Mouse (Mus musculus) embryonic facial prominence, embryonic 14.5 days (tissue): ENCODE results near the gene Erbb3. TPM values are rescaled to one million over a fixed set of nuclear protein-coding genes. Genes with fewer than 3 reads are reported as not detected.

Source experiments
- ATAC-seq: fragments of 200-750 bp; cut with Nextera tagmentation; 2 replicates; pipeline ENCODE4 v1.8.0; 2017; ENCODE audit warnings: low read depth, moderate number of reproducible peaks, moderate TSS enrichment
- DNase-seq: peaks from one replicate; pipeline ENCODE4 v3.0.0-alpha.2; 2015; ENCODE audit warnings: low spot score
- H3K27ac ChIP-seq: fragments of 300-500 bp; sonication (generic); replicated peaks from 2 replicates; pipeline ENCODE4 v1.5.1; 2014; ENCODE audit warnings: low read depth, mild to moderate bottlenecking, low read length, moderate library complexity
- H3K27me3 ChIP-seq: fragments of 300-500 bp; sonication (generic); replicated peaks from 2 replicates; pipeline ENCODE4 v1.6.1; 2014; ENCODE audit warnings: low read length; ENCODE audit not compliant: control insufficient read depth, insufficient read depth
- H3K36me3 ChIP-seq: fragments of 300-500 bp; sonication (generic); 2 replicates; pipeline ENCODE4 v1.6.1; 2014; ENCODE audit warnings: low read length, mixed read lengths; ENCODE audit not compliant: control insufficient read depth, insufficient read depth
- H3K4me1 ChIP-seq: fragments of 300-500 bp; sonication (generic); 2 replicates; pipeline ENCODE4 v1.6.1; 2014; ENCODE audit warnings: antibody characterized with exemption, low read length; ENCODE audit not compliant: control insufficient read depth, insufficient read depth
- H3K4me2 ChIP-seq: fragments of 300-500 bp; sonication (generic); 2 replicates; pipeline ENCODE4 v1.6.1; 2014; ENCODE audit warnings: low read depth, mild to moderate bottlenecking, low read length, moderate library complexity, mixed read lengths
- H3K4me3 ChIP-seq: fragments of 300-500 bp; sonication (generic); 2 replicates; pipeline ENCODE4 v1.5.1; 2014; ENCODE audit warnings: low read depth, mild to moderate bottlenecking, low read length
- H3K9ac ChIP-seq: fragments of 300-500 bp; sonication (generic); 2 replicates; pipeline ENCODE4 v1.6.1; 2014; ENCODE audit warnings: low read depth, mild to moderate bottlenecking, low read length, moderate library complexity, mixed read lengths
- H3K9me3 ChIP-seq: fragments of 300-500 bp; sonication (generic); 2 replicates; pipeline ENCODE4 v1.6.1; 2016; ENCODE audit warnings: low read length; ENCODE audit not compliant: control insufficient read depth
- WGBS: fragments of 180-500 bp; shearing (Covaris S2); extraction: QIAGEN DNeasy Blood & Tissue Kit; methylation state at CpG from one replicate; pipeline ENCODE4 v1.1.7; 2014; 5-methylcytosine and 5-hydroxymethylcytosine counted together
- polyA plus RNA-seq: library from polyadenylated mRNA; unstranded; fragments of >200 nt; fragmentation: Nextera tagmentation; extraction: Ambion mirVana; gene quantifications from 2 replicates; pipeline ENCODE4 v1.2.1, GENCODE M21; 2014

Erbb3 gene
- polyA plus RNA-seq, 1 experiment from 2014 or later = 22.7 TPM

DNA sequence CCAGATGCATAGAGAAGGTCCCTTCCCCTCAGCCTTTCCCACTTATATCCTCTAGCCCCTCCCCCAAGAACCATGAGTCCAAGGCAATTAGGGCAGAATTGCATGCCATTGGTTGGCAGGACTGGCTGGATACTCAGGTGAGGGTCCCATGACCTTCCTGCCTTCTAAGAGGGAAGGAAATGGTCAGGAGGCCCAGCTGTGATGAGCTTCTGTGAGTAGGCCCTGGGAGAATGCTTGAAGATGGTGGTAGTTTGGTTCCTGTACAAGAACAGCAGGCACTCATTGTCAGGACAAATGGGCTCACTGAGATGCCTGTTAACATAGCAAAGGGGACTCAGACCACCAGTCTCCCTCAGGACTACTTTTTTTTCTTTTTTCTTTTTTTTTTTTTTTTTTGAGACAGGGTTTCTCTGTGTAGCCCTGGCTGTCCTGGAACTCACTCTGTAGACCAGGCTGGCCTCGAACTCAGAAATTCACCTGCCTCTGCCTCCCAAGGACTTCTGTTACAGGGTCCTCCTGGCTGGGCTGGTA, 51.0 kb downstream of the Erbb3 start:
- H3K4me1 ChIP-seq = peaks cover 4% of the 10 kb centered on the region; the same call in 1 of the 2 replicates
- H3K27ac ChIP-seq = no peak overlapping the region
- H3K9me3 ChIP-seq = no peaks in the 10 kb centered on the region
- no peak for ATAC-seq
- no peak overlapping the region for H3K4me2 ChIP-seq
- 100% methylated on average over 1 of the region's 1 CpGs for WGBS
- no peak overlapping the region for H3K4me3 ChIP-seq
- no peak for DNase-seq
- H3K9ac ChIP-seq = no peak overlapping the region
- H3K36me3 ChIP-seq = peaks cover 19% of the 10 kb centered on the region
- no peaks in the 10 kb centered on the region for H3K27me3 ChIP-seq

DNA sequence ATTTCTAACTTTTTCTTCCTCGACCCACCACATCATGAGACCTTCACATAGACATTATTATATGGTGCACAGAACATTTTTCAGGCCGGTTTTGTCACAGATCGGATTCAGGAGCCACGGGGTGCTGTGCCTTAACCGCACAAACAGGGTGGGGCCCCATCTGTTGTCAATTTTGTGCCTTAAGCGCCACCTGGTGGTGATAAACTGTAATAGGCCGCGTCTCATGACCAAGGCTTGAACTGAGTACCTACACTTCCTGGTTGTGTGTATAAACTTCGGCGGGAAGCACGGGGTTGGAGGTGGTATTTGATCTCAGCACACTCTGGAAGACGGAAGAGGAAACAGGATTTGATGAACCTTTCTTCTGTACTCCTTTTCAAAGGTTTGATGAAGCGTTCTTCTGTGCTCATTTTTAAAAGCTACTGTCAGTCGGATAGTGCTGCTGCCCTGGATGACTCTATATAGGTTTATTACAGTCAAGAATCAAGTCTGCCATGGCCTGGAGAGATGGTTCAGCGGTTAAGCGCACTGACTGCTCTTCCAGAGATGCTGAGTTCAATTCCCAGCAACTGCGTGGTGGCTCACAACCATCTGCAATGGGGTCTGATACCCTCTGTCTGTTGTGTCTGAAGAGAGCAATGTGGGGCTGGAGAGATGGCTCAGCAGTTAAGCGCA, 53.0 kb downstream of the Erbb3 start:
- 0 out of 2 replicates have a peak, but pooled peaks cover 3% of the 10 kb centered on the region for H3K36me3 ChIP-seq
- no peaks in the 10 kb centered on the region for H3K9me3 ChIP-seq
- H3K27ac ChIP-seq = peak overlapping the region; percentile 40
- peak overlapping the region; percentile 49 for H3K9ac ChIP-seq
- WGBS = 13% methylated on average over 18 of the region's 18 CpGs
- peak; percentile 96 for ATAC-seq
- H3K4me3 ChIP-seq = peak overlapping the region; percentile 16
- H3K27me3 ChIP-seq = no peaks in the 10 kb centered on the region
- peaks cover 4% of the 10 kb centered on the region; the same call in 1 of the 2 replicates for H3K4me1 ChIP-seq
- peak overlapping the region; percentile 50 for H3K4me2 ChIP-seq
- DNase-seq = peak; percentile 94

DNA sequence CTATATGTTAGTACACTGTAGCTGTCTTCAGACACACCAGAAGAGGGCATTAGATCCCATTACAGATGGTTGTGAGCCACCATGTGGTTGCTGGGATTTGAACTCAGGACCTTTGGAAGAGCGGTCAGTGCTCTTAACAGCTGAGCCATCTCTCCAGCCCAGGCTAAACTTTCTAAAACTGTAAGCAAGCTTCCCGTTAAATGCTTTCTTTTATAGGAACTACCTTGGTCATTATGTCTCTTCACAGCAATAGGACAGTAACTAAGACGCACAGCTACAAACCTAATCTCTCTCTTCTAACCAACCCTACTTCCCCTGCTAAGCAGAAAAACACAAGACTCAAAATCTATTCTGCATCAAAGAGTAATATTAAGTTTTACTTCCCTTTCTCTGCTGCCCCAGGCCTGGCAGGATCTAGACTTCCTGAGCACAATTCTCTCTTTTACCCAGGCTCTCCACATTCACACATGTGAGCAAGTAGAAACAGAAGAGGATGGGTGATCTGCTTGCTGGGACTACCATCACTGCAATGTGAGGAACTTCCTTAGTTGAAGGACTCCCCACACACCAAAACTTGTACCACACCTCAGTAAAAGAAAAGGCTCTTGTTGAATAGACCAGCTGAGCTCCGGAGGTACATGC, 53.7 kb downstream of the Erbb3 start:
- Histone ChIP-seq H3K27me3 (no peaks in the 10 kb centered on the region), H3K9ac (peak overlapping the region; percentile 49), H3K9me3 (no peaks in the 10 kb centered on the region), H3K4me2 (peak overlapping the region; percentile 50), H3K27ac (peak overlapping the region; percentile 40), H3K4me3 (peak overlapping the region; percentile 16), H3K36me3 (no peaks in the 10 kb centered on the region), H3K4me1 (peaks cover 4% of the 10 kb centered on the region; the same call in 1 of the 2 replicates)
- peak; percentile 43; the same call in 1 of the 2 replicates for ATAC-seq
- WGBS = 72% methylated on average over 4 of the region's 4 CpGs
- no peak for DNase-seq

DNA sequence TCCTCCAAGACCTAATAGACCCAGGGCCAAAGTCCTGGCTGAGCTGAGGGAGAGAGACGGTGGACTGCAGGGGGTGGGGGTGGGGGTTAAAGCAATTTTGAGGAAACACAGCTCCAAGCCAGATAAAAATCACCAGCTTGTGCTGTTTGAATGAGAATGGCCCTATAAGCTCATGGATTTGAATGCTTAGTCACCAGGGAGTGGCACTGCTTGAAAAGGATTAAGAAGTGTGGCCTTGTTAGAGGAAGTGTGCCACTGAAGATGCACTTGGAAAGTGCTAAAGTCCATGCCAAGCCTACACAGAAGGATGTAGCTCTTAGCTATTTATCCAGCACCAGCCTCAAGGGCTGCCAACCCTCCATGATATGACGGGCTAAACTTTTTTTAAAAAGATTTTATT, 54.2 kb downstream of the Erbb3 start:
- WGBS = 59% methylated on average over 2 of the region's 2 CpGs
- peaks cover 4% of the 10 kb centered on the region; the same call in 1 of the 2 replicates for H3K4me1 ChIP-seq
- H3K9ac ChIP-seq = no peak overlapping the region
- DNase-seq (no peak), ATAC-seq (no peak)
- H3K27ac ChIP-seq = no peak overlapping the region
- no peaks in the 10 kb centered on the region for H3K9me3 ChIP-seq
- H3K36me3 ChIP-seq = no peaks in the 10 kb centered on the region
- no peak overlapping the region for H3K4me3 ChIP-seq
- H3K4me2 ChIP-seq = no peak overlapping the region
- no peaks in the 10 kb centered on the region for H3K27me3 ChIP-seq

DNA sequence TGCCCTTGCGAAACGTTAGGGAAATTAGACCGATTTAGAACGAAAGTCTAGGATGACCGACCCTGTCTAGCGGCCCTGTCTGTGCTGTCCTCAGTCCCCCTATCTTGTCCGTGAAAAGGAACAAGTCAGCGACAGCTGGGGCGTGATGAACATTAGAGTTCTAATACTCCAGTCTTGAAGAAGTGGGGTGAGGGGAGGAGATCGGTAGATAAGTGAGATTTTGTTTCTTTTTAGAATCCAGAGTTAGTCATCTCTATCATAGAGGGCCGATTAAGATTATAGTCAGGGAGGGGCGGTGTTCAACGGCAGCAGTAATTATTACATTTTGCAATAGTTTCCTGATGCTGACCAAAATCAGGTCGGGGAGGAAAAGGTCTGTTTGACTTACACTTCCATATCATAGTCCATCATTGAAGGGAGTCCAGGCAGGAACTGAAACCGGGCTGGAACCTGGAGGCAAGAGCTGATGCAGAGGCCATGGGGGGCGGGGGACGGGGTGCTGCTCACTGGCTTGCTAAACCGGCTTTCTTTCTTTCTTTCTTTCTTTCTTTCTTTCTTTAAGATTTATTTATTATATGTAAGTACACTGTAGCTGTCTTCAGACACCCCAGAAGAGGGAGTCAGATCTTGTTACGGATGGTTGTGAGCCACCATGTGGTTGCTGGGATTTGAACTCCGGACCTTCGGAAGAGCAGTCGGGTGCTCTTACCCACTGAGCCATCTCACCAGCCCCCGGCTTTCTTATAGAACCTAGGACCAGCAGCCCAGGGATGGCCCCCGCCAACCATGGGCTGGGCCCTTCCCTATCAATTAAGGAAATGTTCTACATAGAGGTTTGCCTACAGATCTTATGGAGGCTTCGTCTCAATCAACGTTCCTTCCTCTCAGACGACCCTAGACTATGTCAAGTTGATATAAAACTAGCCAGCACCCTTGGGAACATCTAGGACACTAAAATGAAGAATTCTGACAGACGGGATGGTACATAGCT, 62.8 kb downstream of the Erbb3 start:
- Histone ChIP-seq H3K9me3 (no peaks in the 10 kb centered on the region), H3K4me3 (peak overlapping the region; percentile 82), H3K36me3 (0 out of 2 replicates have a peak, but pooled peaks cover 7% of the 10 kb centered on the region), H3K27ac (peak overlapping the region; percentile 63), H3K4me2 (peak overlapping the region; percentile 97), H3K4me1 (0 out of 2 replicates have a peak, but pooled peaks cover 8% of the 10 kb centered on the region), H3K27me3 (peaks cover 11% of the 10 kb centered on the region; the same call in 1 of the 2 replicates), H3K9ac (peak overlapping the region; percentile 50)
- DNase-seq (no peak), ATAC-seq (peak; percentile 19; the same call in 1 of the 2 replicates)
- 29% methylated on average over 28 of the region's 28 CpGs for WGBS

DNA sequence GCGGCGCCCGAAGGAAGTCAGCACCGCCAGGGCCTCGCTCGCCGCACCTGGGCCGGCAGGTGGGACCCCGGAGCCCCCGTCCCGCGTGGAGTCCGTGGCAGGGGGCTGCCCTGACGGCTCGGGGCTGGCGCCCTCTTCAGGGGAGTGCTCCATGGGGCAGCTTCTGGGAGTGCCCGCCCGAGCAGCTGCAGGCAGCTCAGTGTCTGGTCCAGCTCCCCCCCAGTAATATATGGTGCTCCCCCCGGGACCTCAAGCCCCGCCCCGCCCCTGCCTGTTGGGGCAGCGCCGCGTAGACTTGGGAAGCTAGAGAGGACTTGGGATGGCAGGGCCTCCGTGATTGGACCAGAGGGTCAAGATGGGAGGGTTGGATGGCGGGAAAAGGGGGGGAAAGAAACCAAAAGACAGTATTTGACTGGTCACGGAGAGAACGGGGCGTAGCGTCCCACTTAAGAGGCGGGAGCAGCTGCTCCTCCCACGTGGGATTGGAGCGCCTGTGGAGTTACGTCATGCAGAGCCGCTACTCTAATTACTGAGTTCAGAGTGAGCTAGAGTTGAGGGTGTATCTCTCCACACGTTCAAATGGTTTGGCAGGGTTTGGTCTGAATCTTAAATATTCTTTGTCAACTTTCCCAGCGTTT, 63.7 kb downstream of the Erbb3 start, which contains the start of gene Esyt1:
Gene Esyt1 (minus strand): TSS at position 201 of the 638 bp plus-strand sequence.
- WGBS = under 1% methylated on average over 29 of the region's 37 CpGs
- Histone ChIP-seq H3K4me3 (peak within 1 kb of the TSS; percentile 82), H3K9me3 (no peaks in the 10 kb centered on the region), H3K27ac (peak within 1 kb of the TSS; percentile 88), H3K36me3 (peaks cover 15% of the 10 kb centered on the region; the same call in 1 of the 2 replicates), H3K9ac (peak within 1 kb of the TSS; percentile 81), H3K4me2 (peak within 1 kb of the TSS; percentile 97), H3K4me1 (0 out of 2 replicates have a peak, but pooled peaks cover 8% of the 10 kb centered on the region), H3K27me3 (peaks cover 11% of the 10 kb centered on the region; the same call in 1 of the 2 replicates)
- ATAC-seq = peak; percentile 98
- peak; percentile 100 for DNase-seq

DNA sequence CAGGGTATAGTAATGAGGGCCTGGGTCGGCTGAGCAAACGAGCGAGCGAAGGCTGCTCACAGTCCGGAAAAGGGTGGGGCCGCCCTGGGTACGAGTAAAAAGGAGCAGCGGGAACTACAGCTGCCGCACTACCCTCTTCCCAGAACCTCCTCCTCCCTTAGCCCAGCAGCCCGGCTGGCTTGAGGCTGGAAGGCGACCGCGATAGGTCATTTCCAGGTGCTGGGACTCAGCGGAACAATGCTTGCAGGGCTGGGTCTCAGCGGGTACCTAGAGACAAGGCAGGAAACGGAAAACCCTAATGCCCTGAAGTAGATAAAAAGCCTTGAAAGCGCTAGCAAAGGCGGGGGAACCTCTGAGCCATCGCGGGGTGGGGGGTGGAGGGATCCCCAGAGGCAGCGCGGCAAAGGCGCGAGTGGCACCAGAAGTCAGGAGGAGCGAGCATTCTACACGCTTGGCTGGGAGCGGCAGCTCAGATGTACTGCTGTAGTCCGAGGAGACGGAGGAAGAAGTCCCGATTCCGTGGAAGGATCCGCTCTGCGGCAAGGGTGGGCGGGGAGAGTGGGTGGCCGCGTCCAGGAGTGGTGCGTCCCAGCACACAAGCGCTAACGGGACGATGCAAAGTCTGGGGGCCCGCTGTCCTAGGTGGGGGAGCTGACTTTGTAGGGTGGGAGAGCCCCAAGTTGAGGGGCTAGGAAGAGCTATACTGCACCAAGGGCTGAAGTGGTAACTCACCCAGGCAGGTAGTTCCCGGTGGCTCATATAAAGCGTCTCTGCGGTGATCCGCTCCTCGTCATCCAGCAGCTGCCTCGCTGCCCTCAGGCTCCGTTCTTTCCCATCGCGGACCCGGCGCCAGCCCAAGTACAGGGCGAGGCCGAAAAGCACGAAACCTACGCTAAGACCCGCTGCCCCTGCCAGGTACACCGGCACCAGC, 64.5 kb downstream of the Erbb3 start:
- Histone ChIP-seq H3K4me2 (peak overlapping the region; percentile 97), H3K27ac (peak overlapping the region; percentile 88), H3K9me3 (no peaks in the 10 kb centered on the region), H3K9ac (peak overlapping the region; percentile 81), H3K4me1 (0 out of 2 replicates have a peak, but pooled peaks cover 8% of the 10 kb centered on the region), H3K36me3 (peaks cover 23% of the 10 kb centered on the region; the same call in 1 of the 2 replicates), H3K27me3 (peaks cover 11% of the 10 kb centered on the region; the same call in 1 of the 2 replicates), H3K4me3 (peak overlapping the region; percentile 82)
- 1% methylated on average over 57 of the region's 58 CpGs for WGBS
- DNase-seq (peak; percentile 76), ATAC-seq (peak; percentile 27)
